Mouse (Mus musculus) brain, embryonic 14.5 days (tissue): Measurements from ENCODE around the gene Blm. TPM values are rescaled to one million over a fixed set of nuclear protein-coding genes. Genes with fewer than 3 reads are reported as not detected.

Source experiments
- DNase-seq: peaks from one replicate; pipeline ENCODE4 v3.0.0-alpha.2; 2011; ENCODE audit warnings: low read depth
- CTCF ChIP-seq: fragments of 200-500 bp; IDR thresholded peaks from 2 replicates; pipeline ENCODE4 v1.5.1; 2012; ENCODE audit warnings: inconsistent platforms, mild to moderate bottlenecking, moderate library complexity, borderline replicate concordance; ENCODE audit not compliant: insufficient read depth, insufficient read length; ENCODE audit errors: extremely low read depth
- POLR2A ChIP-seq: fragments of 200-500 bp; IDR thresholded peaks from 2 replicates; pipeline ENCODE4 v1.6.1; 2012; ENCODE audit warnings: mild to moderate bottlenecking, inconsistent platforms, borderline replicate concordance; ENCODE audit not compliant: poor library complexity, insufficient read depth, insufficient read length, severe bottlenecking; ENCODE audit errors: extremely low read depth
- polyA plus RNA-seq: library from polyadenylated mRNA; depleted of rRNA; stranded (reverse); fragments of >200 nt; gene quantifications from 2 replicates; pipeline ENCODE4 v1.2.3, GENCODE M21; 2012

Blm gene
- polyA plus RNA-seq, 1 experiment = 11.7 TPM

DNA sequence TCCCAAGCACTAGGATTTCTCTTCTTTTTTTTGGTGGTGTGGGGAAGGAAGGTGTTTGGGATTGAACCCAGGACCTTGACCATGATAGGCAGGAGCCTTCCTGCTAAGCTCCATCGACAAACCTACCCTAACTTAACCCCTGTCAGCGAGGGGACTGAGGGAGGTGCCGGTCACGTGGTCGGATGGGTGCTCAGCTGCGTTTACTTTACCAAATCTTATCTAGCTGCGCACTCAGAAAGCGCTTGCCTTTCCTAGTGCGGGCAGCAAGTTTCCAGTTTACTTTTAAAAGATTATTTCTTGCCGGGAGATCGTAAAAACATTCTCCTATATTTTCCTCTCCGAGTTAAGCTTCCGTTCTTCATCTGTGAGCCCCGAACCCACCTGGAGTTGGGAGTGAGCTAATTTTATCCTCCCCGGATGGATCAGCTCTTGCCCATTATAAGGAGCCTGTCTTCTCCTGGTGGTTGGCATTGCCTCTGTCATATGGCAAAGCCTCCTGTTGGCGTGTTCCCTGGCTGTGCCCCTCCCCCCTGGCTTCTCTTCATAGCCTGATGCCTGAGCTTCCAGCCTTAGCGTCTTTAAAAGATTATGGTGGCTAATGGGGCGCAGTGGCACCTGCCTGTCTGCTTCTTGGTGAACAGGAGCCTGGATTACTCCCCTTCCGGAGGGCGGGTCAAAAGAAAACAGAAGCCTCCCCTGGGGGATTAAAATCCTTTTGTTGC, 112.0 kb downstream of the Blm start:
- no peak for TF ChIP-seq CTCF
- TF ChIP-seq POLR2A = no peak
- peak; percentile 62 for DNase-seq

DNA sequence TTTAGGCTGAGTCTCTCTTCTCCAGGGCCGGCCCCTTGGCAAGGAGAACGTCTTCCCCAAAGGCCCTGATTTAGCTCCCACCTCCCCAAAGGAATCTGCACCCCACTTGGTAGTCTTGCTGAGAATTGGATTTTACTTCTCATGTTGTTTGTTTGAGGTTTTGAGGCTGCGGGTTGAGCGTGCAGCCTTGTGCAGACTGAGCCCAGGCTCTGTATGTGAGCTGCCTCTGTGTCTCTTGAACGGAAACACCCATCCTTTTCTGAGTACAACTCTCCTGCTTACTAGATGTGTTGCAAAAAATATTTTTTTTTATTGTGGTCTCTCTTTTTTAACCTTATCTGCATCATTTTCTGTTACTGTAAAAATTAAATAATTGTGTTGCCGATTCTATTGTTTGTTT, 113.3 kb downstream of the Blm start:
- TF ChIP-seq POLR2A = no peak
- no peak for TF ChIP-seq CTCF
- no peak for DNase-seq

DNA sequence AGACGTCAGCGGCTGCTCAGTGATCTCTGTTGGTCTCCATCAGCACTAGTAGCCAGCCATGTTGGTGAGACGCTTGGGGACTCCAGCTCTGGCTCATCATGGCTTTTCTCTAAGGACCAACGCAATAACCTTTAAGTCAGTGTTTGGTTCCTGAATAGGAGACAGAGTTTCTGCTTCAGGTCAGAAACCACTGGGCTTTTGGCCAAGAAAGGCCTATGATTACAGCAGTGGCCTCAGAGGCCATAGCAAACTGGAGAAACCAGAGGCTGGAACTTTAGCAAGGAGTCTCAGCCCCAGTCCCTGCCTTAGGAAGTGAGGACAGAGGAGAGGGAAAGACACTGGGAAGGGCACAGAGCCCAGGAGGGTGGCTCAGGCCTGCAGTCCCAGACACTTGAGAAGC, 114.3 kb downstream of the Blm start:
- TF ChIP-seq POLR2A (no peak), CTCF (no peak)
- no peak for DNase-seq

DNA sequence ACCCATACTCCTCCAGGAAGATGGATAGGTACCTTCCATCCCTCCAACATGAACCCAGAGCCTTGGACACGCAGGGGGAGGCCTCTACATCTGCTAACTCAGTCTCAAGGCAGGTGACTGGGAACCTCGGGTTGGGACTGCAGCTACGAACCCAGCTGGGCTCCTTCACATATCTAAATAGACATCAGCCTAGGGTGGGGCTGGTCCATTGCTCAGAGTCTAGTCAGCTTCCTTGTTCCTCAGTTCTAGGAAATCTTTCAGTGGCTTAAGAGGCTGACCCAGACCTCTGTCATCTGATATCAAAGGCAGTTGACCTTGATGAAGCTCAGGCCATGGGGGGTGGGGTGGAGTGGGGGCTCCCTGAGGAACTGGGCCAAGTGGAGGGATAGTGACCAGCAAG, 115.6 kb downstream of the Blm start:
- DNase-seq = no peak
- TF ChIP-seq POLR2A (no peak), CTCF (no peak)

DNA sequence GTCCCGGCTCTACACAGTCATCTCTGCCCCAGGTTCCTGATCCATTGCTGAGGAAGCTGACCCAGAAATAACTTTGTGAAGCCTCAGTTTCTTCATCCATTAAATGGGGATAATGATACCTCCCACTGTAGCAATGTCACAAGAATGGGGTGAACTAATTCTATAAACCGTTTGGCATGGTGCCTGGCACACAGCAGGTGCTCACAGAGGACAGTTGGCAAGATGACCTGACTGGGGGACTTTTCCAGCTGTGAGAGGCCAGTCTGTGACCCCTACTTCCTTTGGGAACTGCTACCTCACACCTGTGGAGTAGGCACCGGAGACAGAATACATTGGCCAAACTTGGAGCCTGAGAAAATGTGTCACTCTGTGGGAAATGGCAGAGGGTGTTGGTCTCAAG, 116.9 kb downstream of the Blm start:
- no peak for TF ChIP-seq POLR2A
- TF ChIP-seq CTCF = no peak
- no peak for DNase-seq

DNA sequence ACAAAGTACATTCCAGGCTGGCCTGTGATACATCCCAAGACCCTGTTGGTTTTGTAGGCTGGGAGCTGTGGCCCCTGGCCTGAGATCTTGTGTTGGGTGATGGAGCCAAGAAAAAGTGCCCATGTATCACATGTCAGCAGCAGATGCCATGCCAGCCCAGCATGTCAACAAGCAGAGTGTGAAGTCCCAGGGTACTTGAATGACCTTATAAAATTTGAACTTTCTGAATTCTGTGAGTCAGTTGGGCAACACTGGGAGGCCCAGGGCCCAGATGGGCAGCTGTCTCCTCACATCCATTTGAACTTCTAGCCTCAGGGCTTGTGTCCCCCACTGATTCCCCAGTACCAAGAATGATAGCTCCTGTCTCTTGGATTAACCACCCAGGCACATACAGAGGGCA, 117.3 kb downstream of the Blm start:
- no peak for TF ChIP-seq POLR2A
- TF ChIP-seq CTCF = no peak
- no peak for DNase-seq

DNA sequence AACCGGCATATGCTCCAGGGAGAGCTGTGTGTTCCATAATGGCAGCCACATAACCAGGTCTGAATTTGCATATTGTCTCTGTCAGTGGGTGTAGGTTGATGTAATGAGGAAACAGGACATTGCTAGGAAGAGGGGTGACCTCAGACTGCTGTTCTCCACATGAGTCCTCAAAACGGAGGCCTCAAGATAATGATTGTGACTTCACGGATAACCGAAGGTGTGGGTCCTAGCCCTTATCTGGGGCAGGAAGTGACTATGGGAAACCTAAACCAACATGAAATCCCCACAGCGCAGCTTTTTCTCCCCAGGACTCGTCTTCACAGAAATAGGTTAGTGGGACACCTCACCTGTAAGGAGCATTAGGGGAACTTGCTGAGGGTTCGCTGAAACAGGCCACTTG, 118.0 kb downstream of the Blm start:
- TF ChIP-seq CTCF (no peak), POLR2A (no peak)
- DNase-seq = no peak

DNA sequence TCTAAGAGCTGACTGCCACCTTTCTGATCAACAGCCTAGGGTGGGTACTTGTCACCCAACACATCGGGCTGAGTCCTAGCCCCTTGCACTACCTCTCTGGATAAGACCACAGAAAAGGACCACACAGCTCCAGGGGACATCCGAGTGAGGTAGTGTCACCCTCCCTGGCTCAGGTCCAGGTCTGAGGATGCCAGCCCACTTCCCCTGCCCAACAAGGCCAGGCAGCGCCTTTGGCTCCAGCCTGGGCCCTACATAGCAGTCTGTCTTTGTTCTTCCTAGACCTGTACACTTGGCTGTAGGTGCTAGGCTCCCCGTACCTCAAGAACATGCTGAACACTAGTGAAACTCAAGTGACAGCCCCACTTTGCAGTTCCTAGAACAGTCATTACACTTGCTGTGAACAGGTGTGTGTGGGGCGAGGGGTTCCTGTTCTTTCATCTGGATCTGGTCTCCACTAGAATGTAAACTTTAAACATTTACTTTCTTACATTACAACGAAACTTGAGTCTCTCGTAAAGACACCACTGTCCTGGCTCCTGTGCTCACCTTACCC, 120.5 kb downstream of the Blm start:
- TF ChIP-seq POLR2A (no peak), CTCF (no peak)
- no peak for DNase-seq

DNA sequence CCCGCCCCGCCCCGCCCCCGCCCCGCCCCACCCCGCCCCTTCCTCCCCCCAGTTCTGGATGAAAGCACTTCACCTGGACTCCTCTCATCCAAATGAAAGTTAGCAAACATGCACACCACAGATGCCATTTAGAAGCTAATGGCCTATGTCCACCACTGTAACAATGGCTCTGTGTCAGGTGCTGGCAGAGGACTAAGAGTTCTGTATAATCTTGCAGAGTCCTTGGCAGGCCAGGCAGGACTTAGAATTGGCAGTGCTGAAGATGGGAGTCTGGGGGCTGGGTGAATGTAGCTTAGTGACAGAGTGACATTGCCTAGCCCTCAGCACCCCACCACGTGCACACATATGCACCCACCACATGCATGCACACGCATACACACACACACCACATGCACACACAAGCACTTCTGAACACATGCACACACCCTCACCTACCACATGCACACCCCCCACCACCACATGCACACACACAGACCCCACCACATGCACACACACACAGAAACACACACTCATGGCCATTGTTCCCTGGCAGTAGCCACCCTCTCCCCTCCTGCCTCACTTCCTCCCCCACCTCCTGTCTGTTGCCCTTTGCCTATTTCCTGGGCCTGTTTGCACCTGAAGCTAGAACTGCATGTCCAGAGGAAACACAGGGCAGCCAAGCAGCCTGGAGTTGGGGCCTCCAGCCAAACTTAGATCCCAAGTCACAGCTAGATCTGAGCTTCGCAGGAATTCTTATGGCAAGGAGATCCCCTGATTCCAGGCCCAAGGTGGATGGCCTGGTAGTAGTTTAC, 121.2 kb downstream of the Blm start:
- no peak for TF ChIP-seq POLR2A
- DNase-seq = peak; percentile 25

DNA sequence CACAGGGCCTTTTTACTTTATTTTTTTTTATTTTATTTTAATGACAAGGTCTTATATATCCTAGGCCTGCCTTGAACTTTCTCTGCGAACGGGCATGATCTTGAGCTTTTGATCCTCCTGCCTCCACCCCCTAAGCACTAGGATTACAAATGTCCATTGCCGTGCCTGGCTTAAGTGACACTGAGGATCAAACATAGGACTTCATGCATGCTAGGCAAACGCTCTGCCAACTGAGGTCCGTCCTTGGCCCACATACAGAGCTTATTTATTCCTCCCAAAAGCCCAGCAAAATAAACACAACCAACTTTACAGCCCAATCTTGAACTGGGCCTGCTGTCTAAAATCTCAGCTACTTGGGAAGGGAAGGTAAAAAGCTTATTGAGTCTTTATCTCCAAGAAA, 122.1 kb downstream of the Blm start:
- no peak for TF ChIP-seq POLR2A
- TF ChIP-seq CTCF = no peak
- no peak for DNase-seq

DNA sequence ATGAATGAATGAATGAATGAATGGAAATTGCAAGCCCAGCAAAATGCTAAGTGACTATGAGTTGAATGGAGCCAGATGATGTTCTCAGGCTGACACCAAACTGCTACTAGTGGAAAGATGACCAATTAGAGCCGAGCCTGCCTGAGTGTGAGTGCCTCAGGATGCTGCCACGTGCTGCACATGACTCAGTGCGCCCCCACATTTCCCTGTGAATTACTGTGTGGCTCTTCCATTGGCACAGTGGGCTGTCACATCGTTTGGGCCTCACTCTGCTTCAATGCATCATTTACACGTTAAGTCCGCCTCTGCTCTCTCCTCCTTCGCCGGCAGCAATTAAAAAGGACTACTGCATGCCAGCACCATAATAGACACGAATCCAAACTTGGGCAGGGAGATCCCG, 122.6 kb downstream of the Blm start:
- DNase-seq = peak; percentile 49
- TF ChIP-seq CTCF (no peak), POLR2A (no peak)

DNA sequence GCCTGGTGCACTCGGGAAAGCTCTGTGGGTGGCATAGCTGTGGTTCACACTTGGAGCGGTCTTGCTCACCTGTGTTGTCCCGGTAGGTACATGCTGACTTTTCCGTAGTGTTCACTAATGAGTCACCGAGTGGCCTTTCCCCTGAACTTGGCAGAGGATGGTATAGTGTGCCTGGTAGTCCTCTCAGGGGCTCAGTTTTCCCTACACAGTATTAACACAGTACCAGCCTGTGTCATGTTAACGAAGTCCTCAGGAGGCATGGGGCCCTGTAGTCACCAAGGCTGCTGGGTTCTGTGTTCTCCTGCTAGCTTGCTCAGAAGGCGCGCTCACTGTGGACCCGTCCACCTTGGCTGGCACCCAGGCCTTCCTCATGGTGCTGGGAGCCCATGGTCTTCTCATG, 124.5 kb downstream of the Blm start:
- no peak for TF ChIP-seq POLR2A
- no peak for TF ChIP-seq CTCF
- no peak for DNase-seq

DNA sequence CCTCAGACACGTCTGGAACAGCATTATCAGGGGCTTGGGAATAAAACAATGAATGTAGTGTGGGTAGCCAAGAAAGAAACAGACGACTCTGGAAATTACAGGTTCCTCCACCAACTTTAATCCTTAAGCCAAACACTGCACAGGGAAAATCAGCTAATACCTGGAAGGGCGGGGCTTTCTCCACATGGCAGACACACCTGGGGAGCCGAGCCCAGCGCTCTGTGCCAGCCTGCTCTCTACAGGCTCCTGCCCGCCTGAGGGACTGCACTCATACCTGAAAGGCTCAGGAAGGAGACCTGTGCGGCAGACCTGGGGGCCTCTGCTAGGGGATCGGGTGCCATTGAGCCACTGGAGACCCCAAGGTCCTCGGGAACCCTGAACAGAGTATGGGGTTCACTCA, 127.2 kb downstream of the Blm start:
- TF ChIP-seq POLR2A (no peak), CTCF (no peak)

More for the DNA sequence above, 127.2 kb downstream of the Blm start:
- DNase-seq = no peak
